Mouse (Mus musculus) testis, postnatal 10 days (tissue): ENCODE results near the gene Lair1.
A peak's percentile ranks its signal among the peaks of the same experiment; 100 is the strongest.
"Not testable (repeated sequence)": the region's sequence is repeated elsewhere in the genome, so short reads cannot be mapped to it uniquely, and the experiment has no call there.

Source experiments
- DNase-seq: peaks from one replicate; pipeline ENCODE4 v3.0.0; 2021; ENCODE audit warnings: low spot score

The Lair1 gene

GRCm38 (mm10) chr7:4063013-4063412, at the start of gene Lair1:
Lair1 (minus strand) TSS chr7:4063204.
- DNase-seq: no peak

GRCm38 (mm10) chr7:4111766-4112165, 48.8 kb upstream of the Lair1 start:
- DNase-seq: no peak

- no peak for DNase-seq
Observed at GRCm38 (mm10) chr7:4103411-4103810, 40.4 kb upstream of the Lair1 start.

GRCm38 (mm10) chr7:4101144-4101543, 38.1 kb upstream of the Lair1 start:
- DNase-seq: no peak

- no peak for DNase-seq
Observed at GRCm38 (mm10) chr7:4098832-4099231, 35.8 kb upstream of the Lair1 start.

- DNase-seq: no peak
Observed at GRCm38 (mm10) chr7:4098301-4098700, 35.3 kb upstream of the Lair1 start.

GRCm38 (mm10) chr7:4091170-4091569, 28.2 kb upstream of the Lair1 start:
- no peak for DNase-seq

- DNase-seq: no peak
Observed at GRCm38 (mm10) chr7:4088679-4089078, 25.7 kb upstream of the Lair1 start.

- DNase-seq: no peak
Observed at GRCm38 (mm10) chr7:4087896-4088480, 25.0 kb upstream of the Lair1 start.

GRCm38 (mm10) chr7:4087238-4087895, 24.4 kb upstream of the Lair1 start:
- DNase-seq: no peak

GRCm38 (mm10) chr7:4085562-4085961, 22.6 kb upstream of the Lair1 start:
- no peak for DNase-seq

GRCm38 (mm10) chr7:4084161-4084560, 21.2 kb upstream of the Lair1 start:
- no peak for DNase-seq

- no peak for DNase-seq
Observed at GRCm38 (mm10) chr7:4082804-4083203, 19.8 kb upstream of the Lair1 start.

- DNase-seq: no peak
Observed at GRCm38 (mm10) chr7:4081706-4082105, 18.7 kb upstream of the Lair1 start.

- DNase-seq: no peak
Observed at GRCm38 (mm10) chr7:4080552-4080951, 17.5 kb upstream of the Lair1 start.

GRCm38 (mm10) chr7:4079511-4079910, 16.5 kb upstream of the Lair1 start:
- peak; percentile 44 for DNase-seq

- DNase-seq: no peak
Observed at GRCm38 (mm10) chr7:4073144-4073543, 10.1 kb upstream of the Lair1 start.

GRCm38 (mm10) chr7:4071066-4071465, 8.1 kb upstream of the Lair1 start:
- DNase-seq: no peak

- no peak for DNase-seq
Observed at GRCm38 (mm10) chr7:4063714-4064425, 866 bp upstream of the Lair1 start.

GRCm38 (mm10) chr7:4060602-4061188, 2.3 kb downstream of the Lair1 start:
- DNase-seq: not testable (repeated sequence)

- no peak for DNase-seq
Observed at GRCm38 (mm10) chr7:4026794-4027421, 36.1 kb downstream of the Lair1 start.

GRCm38 (mm10) chr7:4004636-4005035, 58.4 kb downstream of the Lair1 start:
- not testable (repeated sequence) for DNase-seq
